Mouse (Mus musculus): ENCODE data around the gene Il17rb. TPM values are rescaled to one million over a fixed set of nuclear protein-coding genes. Genes with fewer than 3 reads are reported as not detected.

Gene Il17rb
- polyA plus RNA-seq, 1 experiment from 2014 or later, result 0.49 TPM

DNA sequence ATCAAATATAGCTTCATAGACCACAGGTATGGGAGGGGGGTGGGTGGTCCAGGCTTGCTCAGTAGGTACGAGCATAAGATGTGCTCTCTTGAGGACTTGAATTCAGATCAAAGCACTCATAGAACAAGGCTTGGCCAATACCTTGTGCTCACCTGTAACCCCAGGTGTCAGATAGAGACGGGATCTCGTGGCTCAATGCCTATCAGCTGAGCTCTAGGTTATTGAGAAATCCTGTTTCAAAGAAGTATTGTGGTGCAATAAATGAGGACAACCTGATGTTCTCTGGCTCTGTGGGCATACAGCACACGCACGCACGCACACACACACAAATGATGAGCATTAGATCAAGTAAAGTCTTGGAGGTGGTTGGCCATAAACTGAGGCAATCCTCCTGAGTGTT, 31.8 kb downstream of the Il17rb start:
- WGBS, result 94% methylated on average over 6 of the region's 6 CpGs
- DNase-seq (ENCODE audit: low spot score), result no peak
- Histone ChIP-seq H3K27ac (replicated peaks) (no peak overlapping the region), H3K36me3 (peaks cover 71% of the 10 kb centered on the region), H3K4me1 (peaks cover 11% of the 10 kb centered on the region), H3K27me3 (ENCODE audit: low read depth, poor library complexity, severe bottlenecking) (no peaks in the 10 kb centered on the region), H3K4me3 (no peak overlapping the region), H3K9me3 (replicated peaks) (peaks cover 5% of the 10 kb centered on the region; the same call in 1 of the 2 replicates)

DNA sequence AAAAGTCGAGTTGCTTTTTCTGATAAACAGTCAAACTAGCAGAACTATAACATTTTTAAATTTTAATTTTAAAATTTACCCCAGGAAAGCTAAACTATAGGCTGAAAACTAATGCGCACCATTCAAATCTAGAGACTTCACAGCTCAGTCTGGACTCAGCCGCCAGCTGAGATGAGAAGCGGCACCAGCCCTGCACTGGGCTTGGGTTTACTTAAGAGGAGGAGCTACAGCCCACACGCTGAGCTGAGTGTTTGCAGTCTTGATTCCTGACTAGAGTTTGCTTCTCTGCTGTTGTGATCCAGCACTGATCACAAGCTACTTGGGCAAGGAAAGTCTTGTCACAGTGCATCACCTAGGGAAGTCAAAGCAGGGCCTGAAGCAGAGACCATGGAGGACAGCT, 36.7 kb downstream of the Il17rb start:
- Histone ChIP-seq H3K9me3 (replicated peaks) (no peaks in the 10 kb centered on the region), H3K27ac (replicated peaks) (no peak overlapping the region), H3K36me3 (peaks cover 68% of the 10 kb centered on the region), H3K4me3 (no peak overlapping the region), H3K4me1 (peaks cover 19% of the 10 kb centered on the region), H3K27me3 (ENCODE audit: low read depth, poor library complexity, severe bottlenecking) (no peaks in the 10 kb centered on the region)
- DNase-seq (ENCODE audit: low spot score), result no peak
- WGBS, result 89% methylated on average over 5 of the region's 5 CpGs

DNA sequence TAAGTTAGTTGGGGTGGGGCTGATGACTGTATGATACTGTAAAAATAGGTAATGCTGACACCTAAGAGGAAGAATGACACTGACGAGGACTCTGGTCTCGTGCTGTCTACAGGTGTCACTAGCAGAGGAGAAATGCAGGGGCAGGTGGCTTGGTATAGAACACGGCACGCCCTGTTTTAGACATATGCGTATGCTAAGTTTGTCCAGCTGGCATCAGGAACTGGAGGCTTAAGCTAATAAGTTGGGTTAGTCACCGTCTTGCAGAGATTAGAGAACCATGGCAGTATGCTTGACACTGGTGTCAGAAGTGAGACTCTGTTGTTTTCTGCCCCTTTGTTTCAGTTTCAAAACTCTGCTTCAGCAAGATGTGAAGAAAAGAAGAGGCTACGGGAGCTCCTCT, 37.2 kb downstream of the Il17rb start:
- WGBS, result 95% methylated on average over 7 of the region's 7 CpGs
- Histone ChIP-seq H3K36me3 (peaks cover 67% of the 10 kb centered on the region), H3K9me3 (replicated peaks) (no peaks in the 10 kb centered on the region), H3K4me3 (no peak overlapping the region), H3K27ac (replicated peaks) (no peak overlapping the region), H3K27me3 (ENCODE audit: low read depth, poor library complexity, severe bottlenecking) (no peaks in the 10 kb centered on the region), H3K4me1 (peaks cover 19% of the 10 kb centered on the region)
- no peak for DNase-seq (ENCODE audit: low spot score)

DNA sequence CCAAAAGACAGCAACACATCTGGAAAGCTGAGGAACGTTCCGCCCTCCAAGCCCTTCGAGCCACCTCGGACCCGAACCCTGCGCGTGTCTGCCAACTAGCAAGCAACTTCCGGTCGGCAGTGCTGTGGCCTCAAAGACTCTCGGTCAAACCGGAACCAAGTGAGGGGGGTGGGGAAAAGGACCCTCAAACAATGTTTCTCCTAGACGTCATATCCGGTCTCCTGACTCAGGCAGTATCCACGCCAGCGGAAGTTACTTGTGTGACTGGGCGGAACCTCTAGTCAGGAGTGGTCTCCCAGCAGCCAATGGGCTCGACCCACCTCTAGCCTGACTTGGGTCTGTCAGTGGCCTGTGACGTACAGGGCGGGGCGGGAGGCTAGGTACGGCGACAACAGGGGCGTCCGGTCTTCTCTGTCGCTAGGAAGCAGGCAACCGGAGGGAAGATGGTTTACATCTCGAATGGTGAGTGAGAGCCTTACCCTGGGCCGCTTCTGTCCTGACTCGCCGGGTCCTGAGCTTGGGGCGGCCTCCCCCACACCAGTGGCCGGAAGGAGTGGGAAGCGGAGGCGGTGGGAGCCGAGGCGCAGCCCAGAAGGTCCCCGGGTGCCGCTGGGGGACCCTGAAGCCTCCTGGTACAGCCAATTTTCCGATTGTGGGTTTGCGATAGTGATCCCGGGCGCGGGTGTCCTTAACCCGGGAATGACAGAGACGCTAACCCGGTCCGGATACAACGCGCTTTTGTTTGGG, 40.4 kb downstream of the Il17rb start, which contains the start of gene Selenok:
Selenok (plus strand) TSS at position 234 of the 747 bp plus-strand sequence.
- Histone ChIP-seq H3K36me3 (peaks cover 35% of the 10 kb centered on the region), H3K9me3 (replicated peaks) (no peaks in the 10 kb centered on the region), H3K27ac (replicated peaks) (peak within 1 kb of the TSS; percentile 88), H3K4me3 (peak within 1 kb of the TSS; percentile 73), H3K27me3 (ENCODE audit: low read depth, poor library complexity, severe bottlenecking) (no peaks in the 10 kb centered on the region), H3K4me1 (peaks cover 19% of the 10 kb centered on the region)
- WGBS, result under 1% methylated on average over 49 of the region's 49 CpGs
- DNase-seq (ENCODE audit: low spot score), result peak; percentile 97

DNA sequence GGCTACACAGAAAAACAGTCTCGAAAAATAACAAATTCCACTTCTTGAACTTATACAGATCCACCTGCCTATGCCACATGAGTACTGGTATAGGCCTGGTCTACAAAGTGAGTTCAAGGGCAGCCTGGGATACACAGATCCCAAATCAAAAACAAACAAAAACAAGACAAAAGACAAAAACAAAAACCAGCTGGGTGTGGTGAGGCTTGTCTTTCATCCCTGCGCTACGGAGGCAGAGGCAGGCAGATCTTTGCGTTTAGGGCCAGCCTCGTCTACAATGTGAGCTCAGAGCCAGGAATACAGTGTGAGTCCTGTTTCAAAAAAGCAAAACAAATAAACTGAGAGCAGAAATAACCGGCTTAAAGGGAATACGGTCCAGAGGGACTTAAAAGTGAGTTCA, 41.1 kb downstream of the Il17rb start:
- Histone ChIP-seq H3K9me3 (replicated peaks) (no peaks in the 10 kb centered on the region), H3K27ac (replicated peaks) (peak overlapping the region; percentile 88), H3K27me3 (ENCODE audit: low read depth, poor library complexity, severe bottlenecking) (no peaks in the 10 kb centered on the region), H3K4me1 (peaks cover 19% of the 10 kb centered on the region), H3K36me3 (peaks cover 29% of the 10 kb centered on the region), H3K4me3 (peak overlapping the region; percentile 73)
- no peak for DNase-seq (ENCODE audit: low spot score)
- 67% methylated on average over 7 of the region's 7 CpGs for WGBS

DNA sequence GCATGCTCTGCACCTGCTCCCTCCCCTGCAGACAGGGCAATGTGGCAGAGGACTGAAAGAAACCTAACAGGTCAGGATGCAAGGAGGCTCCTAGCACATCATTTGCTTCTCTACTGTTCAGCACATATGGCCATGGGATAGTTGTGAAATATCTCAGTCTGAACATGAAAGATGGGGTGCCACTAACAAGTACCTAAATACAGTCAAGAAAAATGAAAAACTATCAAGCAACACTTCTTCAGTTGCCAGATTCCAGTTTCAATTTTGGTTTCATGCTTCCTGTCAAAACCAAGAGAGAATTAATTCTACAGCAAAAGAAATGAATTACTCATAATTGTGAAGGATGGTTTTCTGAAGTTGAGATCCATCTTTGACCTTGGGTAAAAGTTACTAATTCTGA, 51.3 kb downstream of the Il17rb start:
- no peaks in the 10 kb centered on the region for H3K27me3 ChIP-seq (ENCODE audit: low read depth, poor library complexity, severe bottlenecking)
- no peak for DNase-seq (ENCODE audit: low spot score)
- no peaks in the 10 kb centered on the region for H3K9me3 ChIP-seq (replicated peaks)
- H3K4me1 ChIP-seq, result no peaks in the 10 kb centered on the region
- no peak overlapping the region for H3K4me3 ChIP-seq
- no peak overlapping the region for H3K27ac ChIP-seq (replicated peaks)
- no peaks in the 10 kb centered on the region for H3K36me3 ChIP-seq

DNA sequence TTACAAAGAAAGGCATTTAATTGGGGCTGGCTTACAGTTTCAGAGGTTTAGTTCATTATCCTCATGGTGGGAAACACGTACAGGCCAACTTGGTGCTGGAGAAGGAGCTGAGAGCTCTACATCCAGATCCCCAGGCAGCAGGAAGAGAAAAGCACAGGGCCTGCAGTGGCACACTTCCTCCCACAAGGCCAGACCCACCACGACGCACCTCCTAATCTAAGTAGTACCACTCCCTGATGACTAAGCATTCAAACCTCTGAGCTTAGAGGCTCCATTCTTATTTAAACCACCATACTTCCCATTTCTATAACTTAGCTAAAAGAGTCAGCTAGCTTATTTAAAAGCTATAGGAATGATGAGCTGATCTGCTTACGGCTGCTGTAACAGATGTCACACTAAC, 57.9 kb downstream of the Il17rb start:
- Histone ChIP-seq H3K9me3 (replicated peaks) (no peaks in the 10 kb centered on the region), H3K27ac (replicated peaks) (no peak overlapping the region), H3K27me3 (ENCODE audit: low read depth, poor library complexity, severe bottlenecking) (no peaks in the 10 kb centered on the region), H3K36me3 (no peaks in the 10 kb centered on the region), H3K4me3 (no peak overlapping the region), H3K4me1 (no peaks in the 10 kb centered on the region)
- no peak for DNase-seq (ENCODE audit: low spot score)
- WGBS, result 85% methylated on average over 4 of the region's 4 CpGs

DNA sequence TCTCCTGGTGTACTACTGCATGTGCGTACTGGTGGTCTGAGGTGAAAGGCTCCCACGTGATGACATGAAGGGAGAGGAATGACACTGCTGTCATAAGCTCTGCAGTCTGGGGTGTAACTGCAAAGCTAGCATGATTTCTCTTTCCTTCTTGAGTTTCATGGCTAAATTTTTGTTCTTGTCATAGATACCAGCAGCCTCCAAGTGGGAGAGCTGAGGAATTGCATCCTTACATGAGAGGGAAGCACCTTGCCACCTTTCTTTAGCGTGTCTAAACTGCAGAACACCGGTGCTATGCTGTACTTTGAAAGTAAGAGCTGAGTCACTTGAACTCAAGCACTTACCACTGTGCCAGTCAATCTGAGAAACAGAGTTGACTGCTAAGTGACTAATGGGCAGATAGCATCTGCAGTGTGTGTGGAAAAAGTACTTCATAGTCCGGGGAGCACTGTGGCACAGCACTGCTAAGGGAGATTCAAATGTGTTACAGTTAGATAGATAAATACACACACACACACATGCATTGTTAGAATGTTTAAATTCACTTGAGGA, 61.9 kb downstream of the Il17rb start:
- Histone ChIP-seq H3K9me3 (replicated peaks) (no peaks in the 10 kb centered on the region), H3K36me3 (no peaks in the 10 kb centered on the region), H3K27me3 (ENCODE audit: low read depth, poor library complexity, severe bottlenecking) (peaks cover 13% of the 10 kb centered on the region), H3K4me1 (no peaks in the 10 kb centered on the region), H3K27ac (replicated peaks) (no peak overlapping the region), H3K4me3 (no peak overlapping the region)
- 78% methylated on average over 5 of the region's 5 CpGs for WGBS
- DNase-seq (ENCODE audit: low spot score), result no peak

Small RNA genes within 50 kb of the gene (microRNA-seq; reads per million reads assigned to microRNA genes)
- 0.90 reads per million for gene Mir6947

Other genes with a start within 250 kb of the Il17rb start
- gene Selenok, start 40.6 kb downstream of the Il17rb start, polyA plus RNA-seq (2016; fragmentation: Nextera tagmentation; extraction: Ambion mirVana), result 298 and 337 TPM in 2 replicates
- gene Actr8, start 30.6 kb downstream of the Il17rb start, polyA plus RNA-seq (2016; fragmentation: Nextera tagmentation; extraction: Ambion mirVana), result 89.7 and 93.4 TPM in 2 replicates
- 0.02 TPM in 1 of 2 replicates, not detected in the other for gene Chdh, start 127 bp upstream of the Il17rb start, polyA plus RNA-seq (2016; fragmentation: Nextera tagmentation; extraction: Ambion mirVana)